Mouse (Mus musculus) heart, adult 18-20 months (tissue): ENCODE measurements around the gene Ccdc32. TPM values are rescaled to one million over a fixed set of nuclear protein-coding genes. Genes with fewer than 3 reads are reported as not detected.

Experiments used
- total RNA-seq, 2 experiments: library from RNA; stranded (reverse); gene quantifications; 2 replicates each; pipeline ENCODE4 v1.2.3; 2021

The Ccdc32 gene
- total RNA-seq, 2 experiments from 2014 or later = 10.3 to 12.1 TPM

Other genes starting within 250 kb of the Ccdc32 start
- gene Disp2, start 249.7 kb downstream of the Ccdc32 start, total RNA-seq = under 1 TPM in 1 of 2 experiments, not detected in 1; 0.07 TPM
- gene Knstrn, start 215.4 kb downstream of the Ccdc32 start, total RNA-seq = 1 to 10 TPM in 1 of 2 experiments, under 1 TPM in 1; 0.85 to 1.6 TPM
- 100 to 1,000 TPM; 410 to 473 TPM for gene Ivd, start 167.4 kb downstream of the Ccdc32 start, total RNA-seq
- gene Bahd1, start 129.0 kb downstream of the Ccdc32 start, total RNA-seq = 10 to 100 TPM; 17.5 to 18.6 TPM
- gene Chst14, start 102.9 kb downstream of the Ccdc32 start, total RNA-seq = 1 to 10 TPM; 6.9 to 7.9 TPM
- gene Rpusd2, start 5.4 kb upstream of the Ccdc32 start, total RNA-seq = 1 to 10 TPM; 4.5 to 4.8 TPM
- gene Knl1, start 17.7 kb upstream of the Ccdc32 start, total RNA-seq = under 1 TPM; 0.30 to 0.80 TPM
- under 1 TPM; 0.60 to 0.64 TPM for gene Rad51, start 83.4 kb upstream of the Ccdc32 start, total RNA-seq
- gene Rmdn3, start 127.6 kb upstream of the Ccdc32 start, total RNA-seq = 10 to 100 TPM; 19.4 to 20.4 TPM
- 10 to 100 TPM; 13.1 to 14.1 TPM for gene Gchfr, start 138.4 kb upstream of the Ccdc32 start, total RNA-seq
- gene Gm14137, start 145.1 kb upstream of the Ccdc32 start, total RNA-seq = not detected
- gene Zfyve19, start 179.2 kb upstream of the Ccdc32 start, total RNA-seq = 10 to 100 TPM; 13.6 to 15.0 TPM
- gene Dnajc17, start 179.4 kb upstream of the Ccdc32 start, total RNA-seq = 1 to 10 TPM; 7.3 to 7.6 TPM
- gene Ppp1r14d, start 200.5 kb upstream of the Ccdc32 start, total RNA-seq = not detected
- under 1 TPM in 1 of 2 experiments, not detected in 1; 0.41 TPM for gene Spint1, start 208.0 kb upstream of the Ccdc32 start, total RNA-seq
- not detected for gene Rhov, start 241.9 kb upstream of the Ccdc32 start, total RNA-seq